Mouse (Mus musculus) ES-CJ7 (cell line): ENCODE measurements around the gene Gm17334.

Experiments used
- DNase-seq: peaks from one replicate; pipeline ENCODE4 v3.0.0; 2011; ENCODE audit warnings: low read depth, low spot score

Gene Gm17334

GRCm38 (mm10) chr11:53747985-53748384 is 25.0 kb downstream of the Gm17334 start:
- DNase-seq = no peak

- no peak for DNase-seq
These were observed 27.7 kb downstream of the Gm17334 start for GRCm38 (mm10) chr11:53745260-53745659.

GRCm38 (mm10) chr11:53742353-53742752 is 30.6 kb downstream of the Gm17334 start:
- no peak for DNase-seq

GRCm38 (mm10) chr11:53737573-53737946 is 35.4 kb downstream of the Gm17334 start:
- peak; percentile 79 for DNase-seq

- peak; percentile 95 for DNase-seq
These were observed 36.0 kb downstream of the Gm17334 start for GRCm38 (mm10) chr11:53736771-53737572.

- DNase-seq = peak; percentile 94
These were observed 37.2 kb downstream of the Gm17334 start for GRCm38 (mm10) chr11:53735682-53736245.

- DNase-seq = no peak
These were observed 37.9 kb downstream of the Gm17334 start for GRCm38 (mm10) chr11:53734970-53735681.

GRCm38 (mm10) chr11:53734431-53734830 is 38.6 kb downstream of the Gm17334 start:
- no peak for DNase-seq

GRCm38 (mm10) chr11:53733824-53734223 is 39.2 kb downstream of the Gm17334 start:
- peak; percentile 49 for DNase-seq

GRCm38 (mm10) chr11:53732244-53732643 is 40.7 kb downstream of the Gm17334 start:
- DNase-seq = no peak

GRCm38 (mm10) chr11:53731457-53731856 is 41.5 kb downstream of the Gm17334 start:
- DNase-seq = no peak
